Mouse (Mus musculus) thymus, adult 2 months (tissue): ENCODE measurements at regions not wholly inside any gene's neighbourhood (a gene's known extent, or its start where the extent isn't known, plus 50 kb on each side); places are given as distances from the start of the nearest gene placed in this dataset.

ENCODE experiments used
- DNase-seq: peaks from one replicate; pipeline ENCODE4 v3.0.0; 2021
- H3K27ac ChIP-seq: fragments of 200-500 bp; 2 replicates; pipeline ENCODE4 v1.5.1; 2012; ENCODE audit warnings: low read length, control low read depth; ENCODE audit not compliant: control insufficient read depth, insufficient read depth
- H3K27me3 ChIP-seq: fragments of 200-500 bp; 2 replicates; pipeline ENCODE4 v1.6.1; 2012; ENCODE audit warnings: mild to moderate bottlenecking, low read length, moderate library complexity, mixed read lengths; ENCODE audit not compliant: control insufficient read depth, insufficient read depth
- H3K36me3 ChIP-seq: fragments of 200-500 bp; 2 replicates; pipeline ENCODE4 v1.6.1; 2012; ENCODE audit warnings: mild to moderate bottlenecking, low read length, moderate library complexity; ENCODE audit not compliant: control insufficient read depth, insufficient read depth
- H3K4me1 ChIP-seq: fragments of 200-500 bp; replicated peaks from 2 replicates; pipeline ENCODE4 v1.6.1; 2012; ENCODE audit warnings: low read length; ENCODE audit not compliant: control insufficient read depth, insufficient read depth
- H3K4me3 ChIP-seq: fragments of 200-500 bp; 2 replicates; pipeline ENCODE4 v1.5.1; 2012; ENCODE audit warnings: mild to moderate bottlenecking, low read length, control low read depth, moderate library complexity; ENCODE audit not compliant: control insufficient read depth, insufficient read depth
- CTCF ChIP-seq: fragments of 200-500 bp; IDR thresholded peaks from 2 replicates; pipeline ENCODE4 v1.5.1; 2012; ENCODE audit warnings: mild to moderate bottlenecking, control low read depth, low read length, moderate library complexity, borderline replicate concordance; ENCODE audit not compliant: control insufficient read depth, poor library complexity, insufficient read depth; ENCODE audit errors: extremely low read depth
- POLR2A ChIP-seq: fragments of 200-500 bp; IDR thresholded peaks from 2 replicates; pipeline ENCODE4 v1.6.1; 2012; ENCODE audit warnings: mild to moderate bottlenecking, low read length, control low read depth, moderate library complexity; ENCODE audit not compliant: control insufficient read depth, poor library complexity, insufficient read depth; ENCODE audit errors: extremely low read depth
- WGBS: fragments of 180-500 bp; shearing (Covaris S2); methylation state at CpG from one replicate; pipeline ENCODE4 v1.1.7; 2018; 5-methylcytosine and 5-hydroxymethylcytosine counted together

DNA sequence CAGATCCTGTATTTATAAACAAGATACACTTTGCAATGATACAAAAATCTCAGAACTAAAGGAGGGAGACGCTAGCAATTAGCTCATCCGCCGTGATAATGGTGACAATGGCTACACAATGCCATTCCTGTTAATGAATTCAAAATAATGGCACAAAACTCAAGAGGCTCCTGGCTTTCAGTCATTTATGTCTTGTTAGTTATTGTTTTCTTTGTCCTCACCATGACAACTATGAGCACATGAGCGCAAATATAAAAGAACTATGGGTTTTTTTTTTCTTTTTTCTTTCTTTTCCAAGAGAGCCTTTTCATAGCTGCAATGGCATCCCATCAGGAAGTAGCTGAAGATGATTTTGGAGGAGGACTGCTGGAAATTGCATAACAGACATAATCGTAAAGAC is 194.2 kb downstream of the Cog6 start:
- TF ChIP-seq POLR2A (no peak), CTCF (no peak)
- 96% methylated on average over 5 of the region's 5 CpGs for WGBS
- Histone ChIP-seq H3K4me1 (no peaks in the 10 kb centered on the region), H3K27me3 (no peaks in the 10 kb centered on the region), H3K27ac (no peak overlapping the region), H3K36me3 (no peaks in the 10 kb centered on the region), H3K4me3 (no peak overlapping the region)
- no peak for DNase-seq

- Histone ChIP-seq H3K27ac (no peak overlapping the region), H3K4me1 (no peaks in the 10 kb centered on the region), H3K27me3 (no peaks in the 10 kb centered on the region), H3K4me3 (no peak overlapping the region), H3K36me3 (no peaks in the 10 kb centered on the region)
- 78% methylated on average over 5 of the region's 5 CpGs for WGBS
- DNase-seq, result no peak
- TF ChIP-seq POLR2A (no peak), CTCF (no peak)
These were observed 195.6 kb downstream of the Cog6 start for GRCm38 (mm10) chr3:52821450-52821849.

GRCm38 (mm10) chr3:52818401-52818800 is 198.6 kb downstream of the Cog6 start:
- H3K36me3 ChIP-seq, result no peaks in the 10 kb centered on the region
- no peak for DNase-seq
- no peak for TF ChIP-seq POLR2A
- TF ChIP-seq CTCF, result no peak
- H3K4me1 ChIP-seq, result no peaks in the 10 kb centered on the region
- no peak overlapping the region for H3K4me3 ChIP-seq
- H3K27ac ChIP-seq, result no peak overlapping the region
- no peaks in the 10 kb centered on the region for H3K27me3 ChIP-seq
- WGBS, result 92% methylated on average over 4 of the region's 4 CpGs

DNA sequence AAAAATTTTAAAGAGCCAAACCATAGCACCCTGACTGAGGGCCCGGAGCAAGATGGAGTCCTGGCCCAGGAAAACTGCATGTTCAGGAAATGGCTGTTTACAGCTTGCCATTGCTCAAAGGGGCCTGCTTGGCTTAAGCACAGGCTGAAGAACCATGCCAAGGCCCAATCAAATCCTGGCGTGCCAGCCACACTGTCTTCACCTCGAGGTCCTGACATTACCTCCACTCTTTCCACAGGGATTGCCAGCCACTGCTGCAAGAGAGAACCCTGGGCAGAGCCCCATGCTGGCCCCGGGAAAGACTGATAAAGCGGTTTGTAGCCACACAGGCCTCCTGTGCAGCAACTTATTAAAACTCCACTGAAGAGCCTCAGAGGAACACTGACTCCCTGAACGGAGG is 199.6 kb downstream of the Cog6 start:
- H3K27me3 ChIP-seq, result no peaks in the 10 kb centered on the region
- TF ChIP-seq POLR2A, result no peak
- TF ChIP-seq CTCF, result no peak
- H3K36me3 ChIP-seq, result no peaks in the 10 kb centered on the region
- H3K4me1 ChIP-seq, result no peaks in the 10 kb centered on the region
- no peak overlapping the region for H3K27ac ChIP-seq
- DNase-seq, result no peak
- WGBS, result 92% methylated on average over 6 of the region's 6 CpGs
- H3K4me3 ChIP-seq, result no peak overlapping the region

GRCm38 (mm10) chr3:52815497-52815896 is 201.5 kb downstream of the Cog6 start:
- H3K36me3 ChIP-seq, result no peaks in the 10 kb centered on the region
- no peak for DNase-seq
- H3K4me1 ChIP-seq, result no peaks in the 10 kb centered on the region
- no peak overlapping the region for H3K27ac ChIP-seq
- no peak for TF ChIP-seq POLR2A
- no peak for TF ChIP-seq CTCF
- H3K27me3 ChIP-seq, result no peaks in the 10 kb centered on the region
- 96% methylated on average over 7 of the region's 7 CpGs for WGBS
- H3K4me3 ChIP-seq, result no peak overlapping the region

GRCm38 (mm10) chr3:52802324-52802723 is 214.7 kb downstream of the Cog6 start:
- no peak for DNase-seq

GRCm38 (mm10) chr3:52801446-52801845 is 215.6 kb downstream of the Cog6 start:
- Histone ChIP-seq H3K4me1 (peaks cover 20% of the 10 kb centered on the region), H3K27me3 (no peaks in the 10 kb centered on the region), H3K27ac (peak overlapping the region; percentile 51; the same call in 1 of the 2 replicates), H3K36me3 (no peaks in the 10 kb centered on the region), H3K4me3 (no peak overlapping the region)
- 96% methylated on average over 5 of the region's 5 CpGs for WGBS
- TF ChIP-seq POLR2A (no peak), CTCF (no peak)
- no peak for DNase-seq

More at GRCm38 (mm10) chr3:52802324-52802723, 214.7 kb downstream of the Cog6 start:
- no peaks in the 10 kb centered on the region for H3K27me3 ChIP-seq
- H3K4me1 ChIP-seq, result peaks cover 20% of the 10 kb centered on the region
- no peaks in the 10 kb centered on the region for H3K36me3 ChIP-seq
- H3K4me3 ChIP-seq, result no peak overlapping the region
- TF ChIP-seq POLR2A (no peak), CTCF (no peak)
- WGBS, result 66% methylated on average over 5 of the region's 5 CpGs
- H3K27ac ChIP-seq, result no peak overlapping the region
